Mouse (Mus musculus): ENCODE measurements around the gene Olfr585.

The Olfr585 gene

GRCm38 (mm10) chr7:103097420-103097819 lies at the start of gene Olfr585:
Gene Olfr585, plus strand, starts transcription at chr7:103097720.
- no peak for DNase-seq (ENCODE audit: low spot score in 2 of 2)

- no peak for DNase-seq (ENCODE audit: low spot score in 2 of 2)
Measured at GRCm38 (mm10) chr7:103051000-103051399, 46.5 kb upstream of the Olfr585 start, which contains the start of gene Olfr583. Gene Olfr583, plus strand, starts transcription at chr7:103051300.

- no peak for DNase-seq (ENCODE audit: low spot score in 2 of 2)
Measured at GRCm38 (mm10) chr7:103081585-103081984, 15.9 kb upstream of the Olfr585 start, which contains the start of gene Olfr584. Gene Olfr584, plus strand, starts transcription at chr7:103081885.

GRCm38 (mm10) chr7:103119406-103119805 lies 21.9 kb downstream of the Olfr585 start:
- DNase-seq (ENCODE audit: low spot score in 2 of 2): no peak

- DNase-seq (ENCODE audit: low spot score in 2 of 2): no peak
Measured at GRCm38 (mm10) chr7:103125538-103125937, 28.0 kb downstream of the Olfr585 start, which contains the start of gene Olfr586. Gene Olfr586, minus strand, starts transcription at chr7:103125638.

GRCm38 (mm10) chr7:103140579-103140978 lies 43.1 kb downstream of the Olfr585 start, which contains the start of gene Olfr588-ps1:
Gene Olfr588-ps1, plus strand, starts transcription at chr7:103140879.
- no peak for DNase-seq (ENCODE audit: low spot score in 2 of 2)

Data from spleen, postnatal 10 days (tissue).